Mouse (Mus musculus): ENCODE results near the gene Ralgapa2.

Gene Ralgapa2

DNA sequence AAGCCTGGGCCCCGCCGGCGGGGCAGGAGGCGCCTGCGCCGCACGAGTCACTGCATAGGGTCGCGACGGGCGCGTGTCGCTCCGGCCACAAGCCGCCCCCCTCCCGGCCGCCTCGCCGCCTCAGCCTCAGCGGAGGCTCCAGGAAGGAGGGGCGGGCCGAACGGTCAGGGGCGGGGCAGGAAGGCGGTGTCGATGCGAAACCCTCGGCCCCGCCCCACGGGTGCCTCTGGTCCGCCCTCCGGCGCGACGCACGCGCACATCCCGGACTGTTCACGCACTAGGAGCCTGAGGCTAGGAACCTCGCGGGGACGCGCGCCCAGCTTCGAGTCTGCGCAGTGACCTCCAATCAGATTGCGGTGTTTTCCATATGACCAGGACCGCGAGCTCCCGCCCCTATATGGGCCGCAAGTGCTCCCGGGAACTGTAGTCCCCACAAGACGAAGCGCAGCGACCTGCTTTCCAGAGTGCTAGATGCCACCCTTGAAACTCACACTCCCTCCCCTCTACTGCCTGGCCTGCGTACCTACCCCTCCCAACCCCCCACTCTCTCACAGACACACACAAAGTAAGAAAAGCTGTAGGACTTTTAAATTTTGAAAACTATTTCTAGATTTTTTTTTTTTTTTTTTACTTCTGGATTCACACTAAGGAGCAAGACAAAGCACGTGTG lies at the start of gene Ralgapa2:
Gene Ralgapa2, minus strand, starts transcription at position 434 of the 670 bp plus-strand sequence.
- in situ Hi-C loops (cut with MboI; ENCODE audit: low sequenced_read_pairs) = no loop called here

DNA sequence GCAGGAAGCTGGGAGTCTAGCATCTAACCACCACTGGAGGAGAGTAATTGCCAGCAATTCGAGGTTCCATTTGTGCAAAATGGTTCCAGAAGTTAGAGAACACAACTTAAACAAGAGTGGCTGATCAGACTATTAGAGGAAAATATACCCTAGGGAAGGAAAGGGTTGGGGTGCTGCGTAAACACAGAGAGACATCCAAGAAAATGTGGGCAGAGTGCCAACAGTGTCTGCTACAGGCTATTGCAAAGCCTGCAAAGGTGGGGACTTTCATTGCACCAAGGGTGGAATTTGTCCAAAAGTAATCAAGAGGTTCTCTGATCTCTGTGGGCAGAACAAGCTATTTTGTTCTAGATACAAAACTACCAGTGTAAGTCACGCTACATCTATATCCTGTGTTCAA lies 49.4 kb upstream of the Ralgapa2 start:
- in situ Hi-C loops (cut with MboI; ENCODE audit: low sequenced_read_pairs) = no loop called here

DNA sequence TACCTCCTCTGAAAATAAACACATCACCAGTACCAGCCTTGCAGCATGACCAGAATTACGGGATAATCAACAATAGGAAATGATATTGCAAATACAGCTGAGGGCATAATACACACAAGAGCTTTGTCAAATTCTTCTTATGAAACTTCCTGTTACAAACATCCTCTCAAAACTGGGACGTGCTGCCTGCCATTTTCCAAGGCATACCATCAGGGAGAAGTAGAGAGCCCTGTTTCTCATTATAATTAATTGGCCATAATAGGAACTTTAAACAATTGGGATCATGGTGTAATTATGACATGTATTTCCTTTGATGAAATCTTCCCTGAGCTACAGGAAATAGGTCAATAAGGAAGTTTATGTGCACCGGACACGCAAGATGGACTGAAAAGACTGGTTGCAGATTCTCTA lies 48.5 kb upstream of the Ralgapa2 start:
- in situ Hi-C loops (cut with MboI; ENCODE audit: low sequenced_read_pairs) = no loop called here

DNA sequence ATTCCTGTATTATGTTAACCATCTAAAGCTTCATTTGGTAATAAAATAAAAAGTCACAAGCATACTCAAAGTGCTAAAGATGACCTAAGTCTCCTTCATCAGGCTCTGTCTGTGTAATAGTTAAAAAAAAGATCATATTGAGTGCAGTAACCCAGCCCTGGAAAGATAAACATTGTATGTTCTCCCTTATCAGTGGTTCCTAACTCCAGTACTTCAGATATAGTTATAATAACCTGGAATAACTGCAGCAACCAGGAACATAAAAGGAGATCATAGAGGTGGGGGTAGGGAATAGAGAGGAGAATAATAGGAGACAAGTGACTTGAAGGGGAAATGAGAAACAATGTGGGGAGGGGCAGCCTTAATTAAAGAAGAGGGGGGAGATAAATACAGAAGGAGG lies 44.0 kb upstream of the Ralgapa2 start:
- in situ Hi-C loops (cut with MboI; ENCODE audit: low sequenced_read_pairs) = no loop called here

DNA sequence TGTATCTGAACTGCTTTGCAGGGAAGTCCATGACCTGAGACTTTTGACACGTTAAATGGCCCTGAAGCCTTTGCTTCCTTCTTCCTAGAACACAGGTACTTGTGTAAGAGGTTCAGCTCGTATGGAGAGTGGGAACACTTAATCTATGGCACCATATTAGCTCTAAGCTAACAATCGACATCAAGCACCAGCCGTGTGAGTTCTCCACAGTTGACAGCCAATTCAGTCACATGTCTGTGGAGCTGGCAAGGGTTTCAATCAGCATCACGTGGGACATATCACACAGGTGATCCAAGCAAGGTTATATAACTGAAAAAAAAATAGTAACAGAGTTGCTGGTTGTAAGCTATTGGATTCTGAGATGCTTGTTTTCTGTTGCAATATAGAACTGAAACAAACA lies 43.2 kb upstream of the Ralgapa2 start:
- in situ Hi-C loops (cut with MboI; ENCODE audit: low sequenced_read_pairs) = no loop called here

DNA sequence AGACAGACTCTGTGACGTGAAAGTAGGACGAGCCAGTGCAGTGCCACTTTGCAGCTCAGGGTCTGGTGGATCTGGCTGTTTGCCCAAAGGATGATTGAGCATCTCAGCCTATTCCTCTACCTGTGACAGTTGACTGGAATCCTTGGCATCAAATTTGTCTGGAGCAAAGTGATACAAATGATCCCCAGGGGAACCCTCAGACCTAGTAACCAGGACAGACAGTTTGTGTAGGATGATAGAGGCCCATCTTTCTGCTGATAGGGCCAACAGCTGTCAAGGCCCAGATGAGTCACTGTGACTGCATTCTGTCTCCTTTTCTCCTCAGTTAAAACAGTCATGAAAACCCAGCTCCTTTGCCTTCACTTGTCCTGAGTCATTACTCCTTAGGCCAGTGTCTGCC lies 41.6 kb upstream of the Ralgapa2 start:
- in situ Hi-C loops (cut with MboI; ENCODE audit: low sequenced_read_pairs) = no loop called here

DNA sequence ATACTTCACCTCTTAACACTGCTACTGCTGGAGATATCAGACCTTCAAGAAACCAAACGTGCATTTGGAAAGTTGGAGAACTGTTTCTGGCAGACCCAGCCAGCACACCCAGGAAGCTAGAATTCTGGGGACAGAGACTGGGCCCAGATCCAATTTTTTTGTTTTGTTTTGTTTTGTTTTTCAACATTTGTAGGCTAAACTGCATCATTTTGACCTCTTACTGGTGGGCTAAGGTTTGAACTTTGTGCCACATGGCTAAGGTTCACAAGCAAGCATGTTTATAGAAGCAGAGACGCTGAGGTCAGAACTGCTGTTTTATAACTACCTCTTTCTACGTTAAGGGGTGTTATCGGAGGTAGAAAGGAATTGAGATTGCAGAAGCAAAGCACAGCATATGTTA lies 39.7 kb upstream of the Ralgapa2 start:
- in situ Hi-C loops (cut with MboI; ENCODE audit: low sequenced_read_pairs) = no loop called here

DNA sequence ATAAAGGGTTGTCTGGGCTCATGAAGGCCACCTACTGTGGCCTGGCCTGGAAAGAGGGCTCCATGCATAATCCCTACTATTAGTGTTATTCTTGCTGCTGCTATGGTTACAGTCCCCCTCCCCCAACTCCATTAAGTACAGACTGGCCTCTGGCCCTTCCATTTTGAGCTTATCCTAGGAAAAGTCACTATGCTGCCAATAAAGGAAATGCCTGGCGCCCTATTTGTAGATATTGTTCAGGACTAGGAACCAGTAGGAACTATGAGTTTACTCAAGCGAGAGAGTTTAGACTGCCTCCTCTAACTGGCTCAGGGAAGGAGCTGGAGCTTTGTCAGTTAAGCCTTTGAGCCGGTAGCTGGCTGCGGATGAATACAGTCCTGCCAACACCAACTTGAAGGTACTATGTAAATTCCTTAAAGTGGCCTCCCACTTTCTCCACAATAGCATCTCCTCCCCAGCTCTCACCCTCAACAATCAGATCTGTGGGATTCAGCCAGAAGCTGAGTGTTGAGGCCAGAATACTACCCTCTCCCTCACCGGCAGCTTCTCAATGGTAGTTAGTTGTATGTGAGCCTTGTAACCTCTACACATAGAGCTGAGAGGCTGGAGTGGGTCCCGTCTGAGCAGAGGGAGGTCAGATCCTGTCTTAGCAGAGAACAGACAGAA lies 37.1 kb upstream of the Ralgapa2 start:
- in situ Hi-C loops (cut with MboI; ENCODE audit: low sequenced_read_pairs) = no loop called here

DNA sequence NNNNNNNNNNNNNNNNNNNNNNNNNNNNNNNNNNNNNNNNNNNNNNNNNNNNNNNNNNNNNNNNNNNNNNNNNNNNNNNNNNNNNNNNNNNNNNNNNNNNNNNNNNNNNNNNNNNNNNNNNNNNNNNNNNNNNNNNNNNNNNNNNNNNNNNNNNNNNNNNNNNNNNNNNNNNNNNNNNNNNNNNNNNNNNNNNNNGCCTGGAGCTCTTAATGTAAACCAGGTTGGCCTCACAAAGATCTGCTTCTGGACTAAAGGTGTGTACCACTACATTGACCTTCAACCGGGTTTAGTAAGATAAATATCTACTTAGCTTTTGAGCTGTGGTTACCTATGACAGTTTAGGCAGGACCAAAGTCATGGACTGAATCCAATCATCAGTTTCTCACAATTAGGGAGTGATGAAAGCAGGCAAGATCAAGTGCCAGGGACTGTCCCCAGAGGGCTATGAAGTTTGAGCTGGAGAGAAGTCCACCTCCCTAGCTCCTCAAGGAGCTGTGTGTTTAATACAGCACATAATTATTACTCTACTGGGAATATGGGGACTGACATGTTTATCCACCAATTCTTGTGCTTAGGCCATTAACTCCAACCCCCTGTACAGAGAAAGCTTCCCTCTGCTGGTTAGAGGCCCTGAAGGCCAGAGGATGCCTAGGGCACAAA lies 32.1 kb upstream of the Ralgapa2 start:
- in situ Hi-C loops (cut with MboI; ENCODE audit: low sequenced_read_pairs) = no loop called here

DNA sequence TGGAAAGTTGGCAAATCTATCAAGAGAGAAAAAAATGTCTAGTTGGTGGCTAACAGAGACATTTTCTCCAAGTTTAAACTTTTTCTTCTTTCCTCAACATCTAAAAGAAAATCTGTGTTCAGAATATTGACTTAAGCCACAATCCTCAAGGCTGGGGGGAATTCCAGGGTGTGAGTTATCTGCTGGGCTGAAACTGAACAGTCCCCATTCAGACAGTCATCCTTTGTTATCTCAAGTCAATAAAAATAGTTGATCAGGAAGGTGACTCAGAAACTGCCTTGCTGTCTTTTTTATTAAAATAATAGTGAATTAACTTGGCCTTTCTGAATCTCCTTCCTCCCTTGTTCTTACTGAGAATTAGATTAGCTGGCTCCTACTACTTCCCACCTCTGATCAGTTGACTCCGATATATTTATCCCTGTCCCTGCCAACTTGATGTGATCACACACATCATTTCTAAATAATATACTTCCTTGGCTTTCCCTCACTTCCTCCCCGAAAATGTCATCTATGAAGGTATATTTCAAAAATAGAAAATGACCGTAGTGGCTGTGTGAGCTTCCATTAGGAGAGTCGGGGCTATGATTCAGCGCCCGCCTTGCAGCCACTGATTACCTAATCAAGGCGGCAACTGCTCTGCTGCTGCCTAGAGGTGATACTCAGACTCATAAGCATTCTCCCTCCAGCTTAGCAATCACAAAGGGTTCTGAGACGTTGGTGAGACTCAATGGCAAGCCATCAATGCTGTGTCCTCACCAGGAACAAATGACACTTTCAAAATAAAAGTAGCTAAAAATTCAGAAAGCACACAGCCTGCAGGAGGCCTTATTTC lies 21.2 kb upstream of the Ralgapa2 start:
- in situ Hi-C loops (cut with MboI; ENCODE audit: low sequenced_read_pairs) = no loop called here

DNA sequence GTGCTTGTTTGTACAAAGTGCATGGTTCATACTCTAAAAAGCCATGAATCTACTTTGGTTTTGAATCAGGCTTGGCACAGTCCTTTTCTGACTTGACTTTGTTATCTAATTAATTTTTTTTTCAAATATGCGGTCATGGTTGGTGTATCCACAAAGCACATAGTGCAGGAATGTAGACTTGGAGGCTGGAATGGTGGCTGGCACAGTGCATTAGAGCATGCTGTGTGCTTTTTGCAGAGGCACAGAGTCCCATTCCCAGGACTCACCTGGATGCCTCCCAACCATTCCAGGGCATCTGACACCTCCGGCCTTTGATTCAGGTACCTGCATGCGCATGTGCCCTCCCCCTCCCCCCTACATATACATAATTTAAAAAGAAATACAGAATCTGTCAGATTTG lies 20.3 kb upstream of the Ralgapa2 start:
- in situ Hi-C loops (cut with MboI; ENCODE audit: low sequenced_read_pairs) = no loop called here

DNA sequence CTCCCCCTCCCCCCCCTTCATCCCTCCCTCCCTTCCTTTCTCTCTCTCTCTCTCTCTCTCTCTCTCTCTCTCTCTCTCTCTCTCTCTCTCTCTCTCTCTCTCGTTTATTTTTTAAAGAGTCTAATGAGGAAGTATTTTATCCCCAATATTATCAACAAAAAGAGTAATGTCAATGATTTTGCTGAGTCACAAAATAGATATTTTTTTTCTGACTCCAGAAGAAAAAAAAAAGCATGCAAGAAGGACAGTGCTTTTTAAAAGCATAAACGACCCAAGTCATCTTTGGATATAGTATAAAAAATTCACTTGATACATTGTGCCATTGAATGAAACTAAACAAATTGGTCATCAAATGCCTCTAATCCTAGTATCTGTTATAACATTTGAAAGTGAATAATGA lies 13.3 kb upstream of the Ralgapa2 start:
- in situ Hi-C loops (cut with MboI; ENCODE audit: low sequenced_read_pairs) = no loop called here

DNA sequence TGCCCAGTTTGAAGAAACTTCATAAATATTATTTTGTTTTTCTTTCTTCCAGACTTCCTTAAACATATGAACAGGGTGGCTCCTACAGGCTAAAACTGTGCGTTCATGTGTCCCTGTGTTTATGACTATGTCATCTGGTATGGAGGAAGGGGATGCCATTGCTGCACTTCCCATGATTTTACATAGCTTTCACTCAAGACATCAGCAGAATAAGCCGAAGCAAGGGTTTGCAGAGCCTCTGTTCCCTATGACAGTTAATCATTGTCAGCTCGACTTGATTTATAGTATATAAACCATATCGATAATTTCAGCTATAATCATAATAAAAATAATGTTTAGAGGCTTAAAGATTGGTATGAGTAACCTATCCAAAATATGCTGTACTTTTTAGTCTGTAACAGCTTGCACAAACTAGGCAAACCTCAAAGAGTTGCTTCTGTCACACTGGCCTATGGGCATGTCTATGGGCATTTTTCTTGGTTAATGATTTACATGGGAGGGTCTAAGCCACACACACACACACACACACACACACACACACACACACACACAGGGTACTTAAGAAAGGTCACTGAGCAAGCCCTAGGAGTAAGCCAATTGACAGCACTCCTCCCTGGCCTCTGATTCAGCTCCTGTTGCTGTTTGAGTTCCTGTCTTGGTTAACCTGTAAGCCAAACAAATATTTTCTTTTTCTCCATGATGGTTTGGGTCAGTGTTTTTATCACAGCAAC lies 12.7 kb upstream of the Ralgapa2 start:
- in situ Hi-C loops (cut with MboI; ENCODE audit: low sequenced_read_pairs) = no loop called here

DNA sequence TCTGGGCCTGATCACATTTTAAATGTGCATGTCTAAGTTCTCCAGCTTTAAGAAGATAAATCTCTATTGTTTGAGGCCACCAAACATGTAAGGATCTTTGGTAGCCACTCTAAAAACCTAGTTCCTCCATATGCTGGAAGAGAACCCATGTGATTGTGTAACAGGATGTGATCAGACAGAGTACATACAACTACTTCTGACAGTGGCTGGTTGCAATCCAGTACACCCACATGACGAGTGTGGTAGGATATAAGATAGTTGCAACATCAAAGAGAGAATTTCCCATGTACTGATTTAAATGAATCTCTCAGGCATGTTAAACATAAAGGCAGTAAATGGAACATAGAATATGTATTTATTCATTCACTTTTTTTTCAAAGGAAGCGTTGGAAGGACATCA lies 4.8 kb upstream of the Ralgapa2 start:
- in situ Hi-C loops (cut with MboI; ENCODE audit: low sequenced_read_pairs) = no loop called here

DNA sequence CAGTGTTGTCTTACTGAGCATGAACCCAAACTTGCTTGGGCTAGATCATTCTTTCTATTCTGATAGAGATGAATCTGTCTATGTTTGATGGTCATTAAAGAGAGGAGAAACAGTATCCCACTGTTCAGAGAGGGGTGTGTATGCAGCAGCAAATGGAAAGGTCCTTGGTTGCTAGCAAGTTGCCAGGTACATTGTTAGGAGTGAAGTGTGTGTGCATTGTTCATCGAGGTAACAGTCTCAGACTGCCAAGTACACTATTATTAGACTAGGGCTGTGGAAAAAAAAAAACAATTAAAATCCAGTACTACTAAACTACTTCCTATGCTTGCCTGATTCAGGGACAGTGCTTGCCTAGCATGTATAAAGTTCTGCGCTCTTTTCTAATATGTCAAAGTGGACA lies 2.9 kb upstream of the Ralgapa2 start:
- in situ Hi-C loops (cut with MboI; ENCODE audit: low sequenced_read_pairs) = no loop called here

DNA sequence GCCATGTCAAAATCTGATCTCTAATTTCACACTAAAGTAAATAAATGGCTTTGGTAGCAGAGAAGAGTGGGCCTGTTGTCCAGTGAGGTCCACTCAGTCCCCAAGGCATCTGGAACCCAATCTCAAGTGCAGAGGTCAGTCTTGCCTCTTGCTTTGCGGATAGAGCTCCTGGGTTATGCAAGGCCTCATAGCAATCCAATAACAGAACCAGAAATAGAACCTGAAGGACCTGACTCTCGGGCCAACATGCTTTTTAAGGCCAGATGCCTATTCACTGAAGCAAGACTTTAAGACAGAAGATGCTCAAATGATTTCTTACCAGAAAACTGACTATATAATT lies 407 bp upstream of the Ralgapa2 start:
- in situ Hi-C loops (cut with MboI; ENCODE audit: low sequenced_read_pairs) = no loop called here

DNA sequence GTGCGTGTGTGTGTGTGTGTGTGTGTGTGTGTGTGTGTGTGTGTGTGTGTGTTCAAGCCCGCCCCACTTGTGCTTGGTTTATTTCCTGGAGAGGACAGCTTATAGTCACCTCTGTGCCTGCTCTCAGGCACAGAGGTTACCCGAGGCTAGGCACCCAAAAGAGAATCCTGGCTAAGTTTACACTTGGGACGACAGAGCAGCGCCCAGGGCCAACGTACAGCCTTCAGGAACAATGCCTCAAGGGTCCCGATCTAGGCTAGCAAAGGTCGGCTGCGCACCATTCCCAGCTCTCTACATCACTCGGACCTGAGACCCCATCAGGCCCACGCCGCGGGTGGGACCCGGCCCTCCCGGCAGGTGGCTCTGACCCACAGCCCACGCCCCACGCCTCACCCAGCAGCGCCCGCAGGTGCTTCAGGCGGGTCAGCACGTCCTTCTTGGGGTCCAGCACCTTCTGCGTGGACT lies 711 bp downstream of the Ralgapa2 start:
- in situ Hi-C loops (cut with MboI; ENCODE audit: low sequenced_read_pairs) = no loop called here

DNA sequence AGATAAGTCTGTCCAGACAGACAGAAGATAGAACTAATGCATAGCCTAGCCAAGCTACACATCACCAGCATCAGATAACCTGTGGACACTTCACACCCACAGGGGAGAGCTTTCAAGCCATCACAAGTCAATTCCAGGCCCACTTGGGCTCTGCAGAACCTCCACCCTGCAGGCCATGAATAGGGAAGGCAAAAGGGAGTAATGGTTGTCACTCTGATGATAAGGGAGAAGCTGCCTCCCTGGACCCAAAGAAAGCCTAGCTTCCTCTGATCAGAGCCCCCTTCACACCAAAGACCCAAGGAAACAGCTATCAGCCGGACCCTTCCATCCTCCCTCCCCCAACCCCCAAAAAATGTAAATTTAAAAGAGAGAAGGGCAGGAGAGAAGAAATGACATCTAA lies 1.4 kb downstream of the Ralgapa2 start:
- in situ Hi-C loops (cut with MboI; ENCODE audit: low sequenced_read_pairs) = no loop called here

DNA sequence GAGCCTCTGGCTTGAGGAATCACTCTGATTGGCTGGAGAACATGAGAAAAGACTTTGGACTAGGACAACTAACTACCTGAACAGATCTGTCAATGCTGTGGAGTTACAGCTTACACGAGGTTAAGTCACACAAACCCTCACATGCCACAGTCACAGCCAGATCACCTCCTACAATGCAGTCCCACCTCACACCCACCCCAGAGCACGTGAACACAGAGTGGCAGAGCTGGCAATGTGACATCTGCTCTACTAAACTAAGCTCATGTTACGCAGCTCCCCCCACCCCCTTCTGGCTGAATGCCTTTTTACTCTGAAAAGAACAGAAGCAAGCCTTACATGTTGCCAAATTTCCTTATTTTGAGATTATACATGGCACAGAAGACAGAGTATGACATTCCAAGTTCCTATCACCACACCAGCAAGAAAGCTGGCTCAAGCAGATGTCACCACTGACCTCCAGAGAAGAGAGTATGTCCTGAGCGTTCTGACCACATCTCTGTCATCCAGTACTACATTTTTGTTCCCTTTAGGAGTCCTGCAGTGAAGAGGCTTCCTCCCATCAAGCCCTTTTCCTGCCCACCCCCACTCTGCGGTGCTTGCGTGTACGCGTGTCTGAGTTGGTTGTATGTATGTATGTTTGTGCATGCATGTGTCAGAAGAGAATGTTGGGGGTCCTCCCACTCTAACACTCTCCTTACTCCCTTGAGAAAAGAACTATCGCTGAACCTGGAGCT lies 9.4 kb downstream of the Ralgapa2 start:
- in situ Hi-C loops (cut with MboI; ENCODE audit: low sequenced_read_pairs) = no loop called here

DNA sequence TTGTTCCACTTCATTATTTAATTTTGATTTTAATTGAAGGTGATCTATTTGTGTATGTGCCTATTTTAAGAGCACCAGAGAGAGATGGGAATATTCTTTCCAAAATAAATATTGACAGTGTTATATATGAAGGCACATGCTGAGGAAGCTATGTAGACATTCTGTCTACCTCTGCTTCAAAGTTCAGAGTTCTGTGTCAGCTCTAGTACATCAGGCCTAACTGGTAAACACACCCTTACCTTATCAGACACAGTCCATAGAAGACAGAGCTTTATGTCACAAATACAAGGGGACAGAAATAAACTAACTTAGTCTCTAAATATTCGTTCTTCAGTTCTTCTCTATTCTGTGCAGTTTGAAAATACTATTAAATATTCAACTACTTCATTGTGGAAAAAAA lies 12.1 kb downstream of the Ralgapa2 start:
- in situ Hi-C loops (cut with MboI; ENCODE audit: low sequenced_read_pairs) = no loop called here

All from CH12F3 (cell line).